Mouse (Mus musculus) gastrocnemius, postnatal 36 days (tissue): Measurements from ENCODE around the gene Gm11172. TPM values are rescaled to one million over a fixed set of nuclear protein-coding genes. Genes with fewer than 3 reads are reported as not detected.
A peak's percentile ranks its signal among the peaks of the same experiment; 100 is the strongest.
"Not testable (repeated sequence)": the region's sequence is repeated elsewhere in the genome, so short reads cannot be mapped to it uniquely, and the experiment has no call there.

Experiments used
- DNase-seq, 2 experiments: peaks; one replicate each; pipeline ENCODE4 v3.0.0; 2022
- intact Hi-C: fragments of 180-260 bp; cut with DNase I; formaldehyde crosslinking; loops from one replicate; pipeline ENCODE4 v1.15.1; 2025
- total RNA-seq, 2 experiments: library from RNA; stranded (reverse); gene quantifications; 2 replicates each; pipeline ENCODE4 v1.2.3; 2021

Gm11172 gene
- total RNA-seq, 2 experiments from 2014 or later, result not detected

GRCm38 (mm10) chr16:10827269-10827668 lies 14.6 kb downstream of the Gm11172 start:
- DNase-seq, result no peak
- intact Hi-C loops, result no loop called here

- intact Hi-C loops, result no loop called here
- DNase-seq, result no peak
Observed at GRCm38 (mm10) chr16:10827766-10828460, 15.2 kb downstream of the Gm11172 start.

- intact Hi-C loops, result no loop called here
- no peak for DNase-seq
Observed at GRCm38 (mm10) chr16:10828461-10828805, 15.7 kb downstream of the Gm11172 start.

- DNase-seq, result no peak
- intact Hi-C loops, result loop anchor here (5.0 kb wide), 1 partner anchor 47 kb away; the partner anchor contains the start of genes Socs1 and Tnp2
Observed at GRCm38 (mm10) chr16:10834542-10834910, 21.8 kb downstream of the Gm11172 start.

- DNase-seq, result peak; percentile 70 to 80
- intact Hi-C loops, result loop anchor here (5.0 kb wide), 1 partner anchor 48 kb away; the partner anchor contains the start of genes Socs1 and Tnp2
Observed at GRCm38 (mm10) chr16:10834911-10835587, 22.3 kb downstream of the Gm11172 start, which contains the start of gene Rmi2. Gene Rmi2, plus strand, starts transcription at chr16:10835059.

GRCm38 (mm10) chr16:10836388-10836787 lies 23.7 kb downstream of the Gm11172 start:
- no peak for DNase-seq
- intact Hi-C loops, result no loop called here

GRCm38 (mm10) chr16:10837250-10837649 lies 24.5 kb downstream of the Gm11172 start:
- intact Hi-C loops, result no loop called here
- DNase-seq, result no peak

GRCm38 (mm10) chr16:10837903-10838302 lies 25.2 kb downstream of the Gm11172 start:
- DNase-seq, result no peak
- intact Hi-C loops, result no loop called here

GRCm38 (mm10) chr16:10838487-10839245 lies 26.0 kb downstream of the Gm11172 start:
- intact Hi-C loops, result no loop called here
- no peak for DNase-seq

- intact Hi-C loops, result no loop called here
- no peak for DNase-seq
Observed at GRCm38 (mm10) chr16:10840018-10840417, 27.3 kb downstream of the Gm11172 start.

- intact Hi-C loops, result no loop called here
- no peak for DNase-seq
Observed at GRCm38 (mm10) chr16:10842282-10842855, 29.7 kb downstream of the Gm11172 start.

GRCm38 (mm10) chr16:10843486-10844318 lies 31.0 kb downstream of the Gm11172 start:
- intact Hi-C loops, result no loop called here

GRCm38 (mm10) chr16:10844319-10844670 lies 31.6 kb downstream of the Gm11172 start:
- intact Hi-C loops, result no loop called here
- DNase-seq, result no peak

More at GRCm38 (mm10) chr16:10843486-10844318, 31.0 kb downstream of the Gm11172 start:
- no peak for DNase-seq

- intact Hi-C loops, result loop anchor here (2.0 to 5.0 kb wide), 3 partner anchors 59 to 279 kb away; no protein-coding TSS in a partner anchor
- no peak for DNase-seq
Observed at GRCm38 (mm10) chr16:10845952-10846351, 33.2 kb downstream of the Gm11172 start.

- intact Hi-C loops, result loop anchor here (2.0 to 5.0 kb wide), 3 partner anchors 60 to 279 kb away; no protein-coding TSS in a partner anchor
- peak; percentile 70 to 77 for DNase-seq
Observed at GRCm38 (mm10) chr16:10846503-10846902, 33.8 kb downstream of the Gm11172 start.

GRCm38 (mm10) chr16:10849965-10850861 lies 37.5 kb downstream of the Gm11172 start:
- intact Hi-C loops, result loop anchor here (5.0 kb wide), 2 partner anchors 188 to 283 kb away; no protein-coding TSS in a partner anchor

GRCm38 (mm10) chr16:10850905-10851304 lies 38.2 kb downstream of the Gm11172 start:
- DNase-seq, result no peak
- intact Hi-C loops, result no loop called here

More at GRCm38 (mm10) chr16:10849965-10850861, 37.5 kb downstream of the Gm11172 start:
- DNase-seq, result peak; percentile 69 to 72

- intact Hi-C loops, DNase-seq: not testable (repeated sequence)
Observed at GRCm38 (mm10) chr16:10852216-10852615, 39.5 kb downstream of the Gm11172 start.
